Mouse (Mus musculus) layer of hippocampus, postnatal 36 days (tissue): ENCODE measurements around the gene Atcay. TPM values are rescaled to one million over a fixed set of nuclear protein-coding genes. Genes with fewer than 3 reads are reported as not detected.

Experiments used
- DNase-seq, 2 experiments: peaks; one replicate each; pipeline ENCODE4 v3.0.0; 2022
- total RNA-seq, 2 experiments: library from RNA; stranded (reverse); gene quantifications; 2 replicates each; pipeline ENCODE4 v1.2.3; 2021

Gene Atcay
- total RNA-seq: 100 to 1,000 TPM; 150 TPM

DNA sequence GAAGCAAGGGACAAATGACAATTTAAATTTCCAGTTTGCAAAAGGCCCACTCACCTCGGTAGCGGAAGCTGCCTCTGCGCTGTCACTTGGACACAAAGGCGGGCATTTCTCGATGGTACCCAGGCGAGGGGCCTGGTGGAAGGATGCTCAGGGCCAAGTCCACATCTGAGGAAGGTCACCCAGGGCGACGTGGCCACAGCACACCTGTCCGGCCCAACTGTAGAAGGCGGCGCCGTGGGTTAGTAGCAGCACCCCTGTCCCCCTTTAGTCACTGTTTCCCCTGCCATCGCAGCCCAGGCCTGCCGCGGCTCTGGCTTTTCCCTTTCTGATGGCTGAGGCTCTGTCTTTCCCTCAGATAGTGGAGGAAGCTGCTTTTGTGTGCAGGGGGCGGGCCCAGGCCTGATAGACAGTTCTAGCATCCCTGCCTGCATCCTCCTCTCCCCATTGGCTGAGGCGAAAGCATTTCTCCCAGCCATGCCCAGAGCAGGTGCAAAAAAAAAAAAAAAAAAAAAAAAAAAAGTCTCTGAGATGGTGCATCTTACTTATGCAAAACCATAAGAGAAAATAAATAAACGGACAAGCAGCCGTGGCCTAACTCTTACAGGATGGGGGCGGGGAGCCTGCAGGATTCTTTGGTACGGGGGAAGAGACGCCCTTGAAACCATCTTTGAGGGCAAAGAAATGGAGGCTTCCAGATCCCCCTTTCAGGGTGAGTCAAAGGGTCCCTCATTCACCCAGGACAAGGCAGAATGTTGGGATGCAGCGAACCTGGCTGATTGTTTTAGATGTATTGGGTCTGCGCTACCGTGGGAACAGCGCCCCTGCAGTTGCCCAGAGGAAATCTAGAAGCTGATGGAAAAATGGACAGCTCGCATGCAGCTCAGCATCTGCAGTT is at the start of gene Atcay:
Atcay (minus strand) TSS at position 396 of the 895 bp plus-strand sequence.
- DNase-seq: peak; percentile 84

DNA sequence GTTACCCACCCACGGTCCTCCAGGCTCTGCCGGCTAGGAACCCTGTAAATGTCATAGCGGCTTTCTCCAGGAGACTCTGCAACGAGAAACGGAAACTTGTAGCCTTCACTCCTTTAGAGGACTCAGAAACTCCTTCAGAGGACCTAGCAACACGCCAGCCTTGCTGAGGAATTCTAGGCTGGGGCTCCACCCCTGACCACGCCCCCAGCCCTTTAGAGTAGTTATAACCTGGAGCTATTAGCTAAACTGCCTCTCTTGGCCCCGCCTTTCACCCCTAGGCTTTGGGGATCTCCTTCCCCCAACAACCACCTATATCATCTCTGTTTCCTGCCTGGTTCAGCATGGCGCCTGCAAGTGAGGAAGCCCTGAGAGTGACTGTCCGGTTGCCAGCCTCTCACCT is 48.9 kb upstream of the Atcay start:
- DNase-seq: no peak

DNA sequence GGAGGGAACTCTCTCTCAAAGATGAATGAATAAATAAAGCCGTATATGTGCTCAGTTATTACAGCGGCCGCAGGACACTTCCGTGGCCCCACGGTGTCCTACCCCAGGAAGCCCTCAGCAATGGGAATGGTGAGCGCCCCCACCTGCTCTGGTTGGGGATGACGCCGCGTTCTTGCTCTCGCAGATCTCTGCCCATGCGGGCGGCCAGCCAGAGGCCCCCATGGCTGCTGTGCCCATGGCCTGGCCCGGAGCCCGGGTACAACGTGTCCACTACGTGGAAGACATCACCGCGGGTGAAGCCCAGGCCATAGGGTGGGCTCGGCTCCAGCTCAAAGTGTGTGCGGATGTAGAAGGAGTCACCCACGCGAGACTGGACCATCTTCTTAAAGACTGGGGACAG is 47.0 kb upstream of the Atcay start:
- DNase-seq: no peak

DNA sequence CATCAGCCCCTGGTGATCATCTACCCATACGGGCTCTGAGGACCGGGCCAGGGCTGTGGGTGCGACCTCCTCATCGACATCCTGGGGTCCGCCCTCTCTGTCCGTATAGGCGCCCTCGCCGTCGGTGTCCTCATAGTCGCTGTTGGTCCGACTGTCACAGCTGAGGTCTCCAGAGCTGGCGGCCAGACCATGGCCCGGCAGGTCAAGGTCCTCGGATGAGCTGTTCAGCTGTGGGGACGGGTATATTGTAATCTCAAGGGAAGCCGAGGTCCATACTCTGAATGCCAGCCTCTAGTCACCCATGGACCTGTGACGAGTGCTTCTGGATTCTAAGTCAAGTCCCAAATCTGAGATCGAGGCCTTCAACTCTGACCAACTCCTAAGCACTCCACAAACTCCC is 43.2 kb upstream of the Atcay start:
- no peak for DNase-seq

DNA sequence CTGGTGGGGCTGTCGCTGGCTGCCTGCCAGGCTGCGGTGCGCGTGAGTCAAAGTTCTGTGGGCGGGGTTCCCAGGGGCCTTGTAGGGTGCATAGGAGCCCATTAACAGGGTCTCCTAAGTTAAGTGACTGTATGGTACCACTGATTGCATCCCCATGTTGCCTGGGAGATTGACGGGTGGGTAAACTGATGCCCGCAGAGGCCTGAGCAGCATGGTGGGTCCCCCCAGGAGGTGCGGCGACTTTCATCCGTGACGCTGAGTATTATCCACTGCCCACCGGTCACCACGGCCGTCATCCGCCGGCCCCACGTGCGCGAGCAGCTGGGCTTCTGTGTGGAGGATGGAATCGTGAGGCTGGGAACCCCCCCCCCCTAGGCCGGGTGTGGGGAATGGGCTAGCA is 41.7 kb upstream of the Atcay start:
- DNase-seq: no peak

DNA sequence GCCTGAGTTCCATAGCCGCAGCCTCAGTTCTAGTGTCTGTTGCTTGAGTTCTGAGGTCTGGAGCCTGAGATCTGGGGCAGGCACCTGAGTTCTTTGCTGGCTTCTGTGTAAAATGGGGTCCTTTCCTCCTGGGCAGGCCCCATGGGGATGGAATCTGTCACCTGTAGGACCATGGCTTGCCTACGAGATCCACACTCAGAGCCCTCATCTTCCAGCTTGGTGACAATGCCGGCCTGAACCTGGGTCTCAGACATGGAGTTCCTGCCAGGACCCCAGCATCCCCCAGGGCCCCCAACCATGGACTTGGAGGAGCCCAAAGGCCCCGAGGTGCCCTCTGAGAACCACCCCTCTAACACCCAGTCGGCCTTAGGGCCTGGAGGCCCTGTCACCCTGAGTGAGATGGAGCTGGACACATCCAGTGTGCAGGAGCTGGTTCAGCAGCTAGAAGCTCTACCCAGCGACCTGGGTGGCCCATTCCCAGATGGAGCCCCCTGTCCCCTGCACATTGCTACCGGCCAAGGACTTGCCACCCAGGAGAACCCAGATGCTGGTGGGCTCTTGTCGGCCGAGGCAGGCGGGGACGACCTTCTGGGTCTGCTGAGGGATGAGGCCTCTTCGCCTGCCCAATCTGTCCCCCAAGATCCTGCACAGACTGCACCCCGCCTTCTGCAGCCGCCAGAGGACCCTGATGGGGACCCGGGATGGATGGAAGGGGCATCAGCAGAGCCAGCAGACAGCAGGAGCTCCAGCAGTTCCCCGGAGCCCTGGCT is 38.2 kb upstream of the Atcay start:
- DNase-seq: no peak

DNA sequence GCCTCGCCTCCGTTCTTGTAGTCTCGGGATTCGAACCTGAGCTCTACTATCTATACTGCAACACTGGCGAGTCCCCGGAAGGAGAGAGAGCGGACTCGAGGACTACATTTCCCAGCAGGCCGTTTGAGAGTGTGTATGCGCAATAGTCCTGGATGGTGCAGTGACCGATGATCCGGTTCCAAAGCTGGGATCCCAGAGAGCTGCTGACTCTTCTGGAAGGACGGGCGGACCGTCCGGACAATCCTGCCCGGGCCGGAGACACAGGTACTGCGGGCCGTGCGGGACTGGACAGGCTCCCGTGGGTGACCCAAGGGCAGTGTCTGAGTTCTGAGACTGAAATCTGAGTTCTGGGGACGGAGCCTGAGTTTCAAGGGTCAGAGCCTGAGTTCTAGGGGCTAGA is 37.4 kb upstream of the Atcay start:
- DNase-seq: peak; percentile 79 to 82

DNA sequence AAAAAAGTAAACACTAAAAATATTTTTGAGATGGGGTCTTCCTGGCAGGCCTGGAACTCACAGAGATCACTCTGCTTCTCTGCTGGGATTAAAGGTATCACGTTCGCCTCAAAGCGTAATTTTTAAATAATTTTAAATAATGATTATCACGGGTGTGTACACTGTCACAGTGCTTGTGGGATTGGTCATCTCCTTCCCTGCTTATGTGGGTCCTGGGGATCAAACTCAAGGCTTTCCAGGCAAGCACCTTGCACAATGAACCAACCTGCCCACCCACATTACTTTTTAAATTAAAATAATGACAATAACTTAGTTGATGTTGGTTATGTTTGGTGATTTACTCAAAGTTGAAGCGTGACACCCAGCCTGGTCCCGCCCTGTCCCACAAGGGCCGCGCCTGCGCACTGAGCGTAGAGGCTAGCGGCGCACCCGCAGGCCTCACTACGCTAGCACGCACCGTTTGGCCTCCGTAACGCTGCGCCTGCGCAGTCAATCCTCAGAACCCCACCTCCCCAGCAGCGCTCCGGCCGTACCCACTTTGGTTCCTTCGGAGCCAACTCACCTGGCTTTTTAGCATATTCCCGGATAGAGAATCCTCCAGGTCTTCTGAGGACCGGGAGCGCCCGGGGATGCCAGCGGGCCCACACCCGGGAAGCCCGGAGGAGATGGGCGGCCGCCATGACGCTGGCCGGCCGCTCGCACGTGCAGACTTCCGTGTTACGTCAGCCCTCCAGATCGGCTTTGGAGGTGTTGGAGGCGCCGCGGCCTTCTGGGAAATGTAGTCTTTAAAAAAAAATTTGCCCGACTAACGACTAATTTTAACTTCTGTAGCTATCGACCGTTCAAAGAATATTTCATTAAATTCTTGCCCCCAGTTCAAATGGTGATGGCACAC is 35.8 kb upstream of the Atcay start, which contains the start of the genes Mrpl54 and Apba3:
Mrpl54 (minus strand) TSS at position 724 of the 895 bp plus-strand sequence.
Apba3 (plus strand) TSS at position 750 of the 895 bp plus-strand sequence.
- peak; percentile 95 to 96 for DNase-seq

DNA sequence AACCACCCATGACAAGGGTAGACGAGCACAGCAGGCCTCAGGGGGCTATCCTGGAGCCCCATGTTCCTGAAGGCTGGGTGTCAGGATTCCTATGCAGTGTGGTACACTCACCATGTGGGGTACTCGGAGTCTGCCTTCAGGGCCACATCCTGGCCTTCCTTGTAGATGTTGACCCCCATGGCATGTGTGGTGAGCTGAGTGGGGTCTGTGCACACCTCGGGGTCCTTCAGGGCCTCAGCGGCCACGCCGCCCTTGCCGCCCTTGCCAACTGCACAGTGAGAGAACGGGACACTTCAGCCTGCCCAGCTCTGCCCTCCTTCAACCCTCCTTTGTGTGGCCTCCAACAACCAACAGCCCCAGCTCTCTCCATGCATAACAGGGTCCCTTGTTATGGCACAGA is 34.9 kb upstream of the Atcay start:
- DNase-seq: no peak

DNA sequence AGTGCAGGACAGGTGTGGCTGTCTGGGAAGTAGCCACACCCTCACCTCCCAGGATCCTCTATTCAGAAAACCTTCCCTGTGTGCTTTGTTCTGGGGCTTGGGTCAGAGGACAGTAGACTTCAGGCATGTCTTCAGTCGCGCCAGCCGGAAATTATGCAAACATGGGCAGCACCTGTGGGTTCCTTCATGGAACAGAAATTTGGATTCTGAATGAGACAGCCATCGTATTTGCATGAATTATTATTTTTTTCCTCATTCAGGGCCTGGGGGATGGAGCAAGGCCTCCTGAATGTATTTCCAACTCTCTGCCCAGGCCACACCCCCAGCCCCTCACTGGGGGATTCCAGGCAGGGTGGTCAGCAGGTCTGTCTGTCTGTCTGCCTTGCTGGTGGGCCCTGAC is 30.4 kb upstream of the Atcay start:
- DNase-seq: no peak

DNA sequence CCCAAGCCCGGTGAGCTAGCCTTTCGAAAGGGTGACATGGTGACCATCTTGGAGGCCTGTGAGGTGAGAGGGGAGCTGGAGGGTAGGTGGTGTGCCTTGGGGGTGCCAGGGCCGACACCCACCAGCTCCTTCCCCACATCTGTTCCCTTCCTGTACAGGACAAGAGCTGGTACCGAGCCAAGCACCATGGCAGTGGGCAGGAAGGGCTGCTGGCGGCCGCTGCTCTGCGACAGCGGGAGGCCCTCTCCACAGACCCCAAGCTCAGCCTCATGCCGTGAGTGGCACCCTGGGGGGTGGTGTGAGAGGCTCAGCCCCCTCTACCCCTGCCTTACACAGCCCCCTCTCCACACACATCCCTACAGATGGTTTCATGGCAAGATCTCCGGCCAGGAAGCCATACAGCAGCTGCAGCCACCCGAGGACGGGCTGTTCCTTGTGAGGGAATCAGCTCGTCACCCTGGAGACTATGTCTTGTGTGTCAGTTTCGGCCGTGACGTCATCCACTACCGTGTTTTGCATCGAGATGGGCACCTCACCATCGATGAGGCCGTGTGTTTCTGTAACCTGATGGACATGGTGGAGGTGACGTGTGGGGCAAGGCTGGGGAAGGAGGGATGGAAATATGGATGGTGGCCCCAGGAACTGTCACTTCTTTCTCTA is 28.7 kb upstream of the Atcay start:
- no peak for DNase-seq

DNA sequence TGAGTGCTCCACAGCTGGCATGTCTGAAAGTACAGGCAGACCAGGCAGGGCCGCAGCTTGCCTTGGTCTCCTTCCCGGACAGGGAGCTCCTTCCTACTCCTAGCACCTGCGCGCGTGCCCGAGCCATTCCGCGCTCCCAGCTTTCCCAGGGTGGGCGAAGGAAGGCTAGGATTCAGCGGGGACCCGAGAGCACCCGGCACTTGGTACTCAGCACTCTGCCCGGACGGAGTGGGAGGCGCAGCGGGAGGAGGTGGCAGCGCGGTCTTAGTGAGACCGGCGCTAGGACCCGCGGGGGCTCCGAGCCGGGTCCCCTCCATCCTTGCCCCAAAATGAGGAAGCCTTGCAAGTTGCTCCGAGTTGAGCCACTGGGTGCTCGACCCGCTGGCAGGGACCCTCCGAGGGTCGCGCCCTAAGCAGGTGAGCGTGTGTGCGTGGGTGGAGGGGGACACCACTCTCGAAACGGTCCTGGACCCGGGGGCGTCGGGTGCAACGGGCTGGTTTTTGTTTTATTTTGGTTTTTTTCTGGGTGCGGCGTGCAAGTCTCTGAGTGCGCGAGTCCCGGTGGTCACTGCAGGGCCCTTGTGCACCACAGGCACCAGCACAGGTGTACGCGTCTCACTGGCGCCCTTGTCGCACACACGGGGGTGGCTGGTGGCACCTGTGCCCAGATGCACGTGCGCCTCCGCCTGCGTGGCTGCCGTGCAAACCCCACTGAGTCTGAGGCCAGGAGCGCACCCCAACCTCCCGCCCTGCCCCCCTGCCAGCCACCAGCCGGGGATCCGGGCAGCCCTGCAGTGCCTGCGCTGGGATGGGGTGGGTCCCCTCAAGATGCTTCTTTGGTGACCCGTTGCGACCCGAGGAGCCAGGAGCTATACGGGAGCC is 26.8 kb upstream of the Atcay start:
- DNase-seq: peak; percentile 63 to 66

DNA sequence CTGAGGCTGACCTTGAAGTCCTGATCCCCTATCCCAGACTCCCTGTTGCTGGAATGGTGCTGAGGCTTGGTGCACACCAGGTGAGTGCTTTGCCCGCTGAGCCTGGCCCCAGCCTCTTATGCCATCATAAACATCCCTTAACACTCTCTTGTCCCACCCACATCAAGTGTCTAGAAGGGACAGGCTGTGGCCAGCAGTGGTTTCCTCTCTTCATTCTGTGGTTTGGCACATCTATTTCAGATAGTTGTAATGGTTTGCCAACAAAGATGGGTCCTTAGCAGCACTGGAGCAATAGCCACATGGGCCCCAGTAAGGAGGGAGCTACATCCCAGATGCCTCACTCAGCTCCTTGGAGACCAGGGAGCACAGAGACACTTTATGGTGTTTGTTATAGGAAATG is 24.3 kb upstream of the Atcay start:
- DNase-seq: no peak

DNA sequence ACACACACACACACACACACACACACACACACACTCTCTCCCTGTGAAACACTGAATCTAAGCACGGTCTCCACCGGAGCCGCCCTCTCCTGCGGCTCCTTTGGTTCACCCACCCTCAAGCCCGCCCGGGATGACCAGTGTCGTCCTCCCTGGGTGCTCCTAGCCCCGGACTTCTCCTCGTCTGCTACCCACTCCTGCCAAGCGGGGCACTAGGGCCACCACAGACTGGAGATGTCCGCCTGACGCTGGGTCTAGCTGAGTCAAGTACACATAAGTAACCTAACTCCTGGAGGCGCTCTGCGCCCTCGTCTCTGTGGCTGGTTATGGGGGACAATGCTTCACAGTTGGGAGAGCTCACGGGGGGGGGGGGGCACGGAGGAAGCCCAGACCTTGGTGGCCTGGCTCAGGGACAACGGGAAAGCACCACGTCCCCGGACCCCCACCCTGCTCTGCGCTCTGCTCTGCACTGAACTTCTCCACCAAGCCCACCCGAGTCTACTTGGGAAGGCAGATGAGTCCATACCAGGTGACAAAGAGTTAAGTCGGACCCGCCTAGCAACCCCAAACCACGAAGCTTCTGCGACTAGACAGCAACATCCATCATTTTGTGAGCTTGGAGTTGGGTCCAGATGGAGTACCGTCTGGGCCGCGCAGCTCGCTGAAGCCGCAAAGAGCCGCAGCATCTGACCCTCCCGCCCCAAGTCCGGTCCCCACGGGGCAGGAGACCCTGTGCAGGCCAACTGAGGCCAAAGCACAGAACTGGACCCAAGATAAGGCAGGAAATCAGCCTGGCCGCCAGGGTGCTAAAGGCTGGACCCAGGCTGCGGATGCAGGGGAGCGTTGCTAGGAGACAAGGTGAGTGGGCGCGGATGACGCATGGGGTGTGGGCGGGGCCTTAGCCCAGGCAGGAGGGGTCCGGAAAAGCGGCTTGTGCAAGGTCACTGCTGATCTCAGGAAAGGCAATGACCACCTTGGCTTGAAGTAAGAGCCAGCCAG is 22.1 kb upstream of the Atcay start, which contains the start of gene Matk:
Matk (plus strand) TSS at position 512 of the 996 bp plus-strand sequence.
- DNase-seq: peak; percentile 88 to 89

DNA sequence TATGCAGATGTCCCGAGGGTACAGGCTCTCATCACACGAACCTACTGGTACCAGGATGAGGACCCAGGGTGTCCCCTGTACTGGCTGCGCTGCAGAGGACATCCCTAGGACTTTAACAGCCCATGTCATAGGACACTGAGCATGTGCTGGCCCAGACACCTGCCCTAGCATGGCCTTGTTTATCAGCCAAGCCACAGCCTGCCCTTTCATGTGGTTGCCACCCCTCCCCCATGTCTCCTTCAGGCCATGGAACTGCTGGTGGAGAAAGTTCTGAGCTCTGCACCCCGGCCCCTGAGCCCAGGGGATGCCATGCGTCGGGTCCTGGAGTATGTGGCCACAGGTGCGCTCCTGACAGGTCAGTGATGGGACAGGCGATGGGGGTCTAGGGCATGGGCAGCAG is 18.8 kb upstream of the Atcay start:
- no peak for DNase-seq

DNA sequence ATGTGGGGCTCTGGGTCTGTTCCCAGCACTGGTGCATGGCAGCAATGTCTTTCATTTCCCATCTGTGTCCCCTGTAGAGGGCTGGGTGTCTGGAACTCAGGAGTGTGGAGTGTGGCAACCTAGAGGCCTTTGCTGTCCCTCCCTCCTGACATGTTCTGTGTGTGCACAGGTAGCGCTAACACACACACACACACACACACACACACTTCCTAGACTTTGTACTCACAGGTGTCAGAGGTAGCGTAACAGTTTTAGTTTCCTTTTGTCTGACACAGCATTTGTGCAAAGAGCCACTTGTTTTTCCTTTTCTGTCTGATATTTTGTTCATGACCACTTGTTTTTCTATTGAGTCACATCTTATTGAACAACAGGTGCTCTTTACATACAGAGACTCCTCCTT is 17.2 kb upstream of the Atcay start:
- DNase-seq: no peak

DNA sequence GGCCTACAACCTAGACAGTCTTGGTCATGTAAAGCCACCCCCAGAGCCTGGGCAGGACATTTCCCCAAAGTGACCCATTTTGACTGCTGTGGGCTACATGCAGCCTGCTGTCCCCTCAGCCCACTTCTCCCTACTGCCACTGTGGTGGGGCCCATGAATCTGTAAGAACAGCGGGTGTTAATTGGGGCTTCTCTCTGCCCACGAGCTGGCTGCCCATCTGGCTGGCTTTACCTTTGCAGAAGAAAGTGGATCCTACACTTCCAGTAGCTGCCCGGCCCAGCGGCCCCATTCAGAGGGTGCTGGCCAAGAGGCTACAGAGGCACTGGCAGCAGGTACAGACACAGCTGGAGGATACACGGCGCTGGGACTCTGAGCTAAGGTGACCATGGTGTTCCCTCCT is 14.5 kb upstream of the Atcay start:
- no peak for DNase-seq

DNA sequence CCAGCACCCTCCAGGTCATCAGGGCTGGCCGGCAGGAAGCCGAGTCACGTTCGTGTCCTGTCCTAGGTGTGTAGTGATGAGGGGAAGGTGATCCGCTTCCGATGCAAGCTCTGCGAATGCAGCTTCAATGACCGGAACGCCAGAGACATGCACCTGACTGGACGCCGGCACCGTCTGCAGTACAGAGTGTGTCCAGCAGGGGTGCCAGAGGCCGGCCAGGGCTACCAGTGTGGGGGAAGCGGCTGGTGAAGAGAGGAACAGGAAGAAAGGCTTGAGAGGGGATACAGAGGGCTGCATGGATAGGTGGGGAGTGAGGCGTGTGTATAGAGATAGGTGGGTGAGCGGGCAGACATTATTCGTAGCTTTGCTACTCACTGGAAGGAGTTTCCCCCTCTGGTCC is 14.0 kb upstream of the Atcay start:
- peak; percentile 75 for DNase-seq

DNA sequence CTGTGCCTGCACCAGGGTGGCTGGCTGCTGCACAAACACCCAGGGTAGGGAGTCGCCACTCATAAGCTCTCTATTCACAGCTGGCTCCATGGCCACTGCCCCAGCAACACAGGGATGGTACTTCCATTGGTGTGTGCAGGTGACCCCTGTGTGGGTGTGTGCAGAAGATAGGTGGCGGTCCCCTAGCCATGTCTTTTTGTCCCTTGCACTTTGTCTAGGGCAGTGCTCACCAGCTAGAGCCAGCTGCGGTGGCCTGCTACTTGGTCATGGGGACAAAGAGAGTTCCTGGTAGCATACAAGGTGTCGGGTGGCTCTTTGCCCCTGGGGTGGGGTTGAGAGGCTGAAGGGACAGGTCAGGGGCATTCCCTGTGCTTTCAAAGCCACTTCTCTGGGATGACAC is 13.5 kb upstream of the Atcay start:
- DNase-seq: no peak

DNA sequence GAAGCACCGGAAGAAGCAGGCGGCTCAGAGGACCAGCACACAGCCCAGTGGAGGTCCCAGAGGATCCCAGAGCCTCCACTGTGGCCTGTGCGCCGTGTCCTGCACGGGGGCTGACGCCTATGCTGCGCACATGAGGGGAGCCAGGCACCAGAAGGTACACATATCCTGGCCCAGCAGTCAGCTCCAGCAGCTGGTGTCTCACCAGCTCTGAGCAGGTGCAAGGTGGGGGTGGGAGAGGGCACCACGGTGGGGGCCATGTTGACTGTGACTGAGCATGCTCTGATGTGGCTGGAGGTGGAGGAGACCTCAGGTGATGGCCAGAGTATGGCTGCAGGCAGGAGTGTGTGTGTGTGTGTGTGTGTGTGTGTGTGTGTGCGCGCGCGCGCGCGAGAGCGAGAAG is 11.4 kb upstream of the Atcay start:
- DNase-seq: no peak
